Mouse (Mus musculus): ENCODE data around the gene Pcbd1. TPM values are rescaled to one million over a fixed set of nuclear protein-coding genes. Genes with fewer than 3 reads are reported as not detected.

Pcbd1 gene
- polyA plus RNA-seq, 1 experiment from 2014 or later: 22.1 TPM

GRCm38 (mm10) chr10:61123276-61123913 is 34.3 kb downstream of the Pcbd1 start:
- DNase-seq (ENCODE audit: extremely low spot score, low spot score): no peak
- Histone ChIP-seq H3K4me1 (no peaks in the 10 kb centered on the region), H3K27ac (no peak overlapping the region), H3K36me3 (replicated peaks) (peaks cover 44% of the 10 kb centered on the region), H3K9me3 (no peaks in the 10 kb centered on the region), H3K4me3 (no peak overlapping the region), H3K27me3 (ENCODE audit: poor library complexity, severe bottlenecking) (no peaks in the 10 kb centered on the region)
- 96% methylated on average over 3 of the region's 3 CpGs for WGBS

- H3K27ac ChIP-seq: no peak overlapping the region
- DNase-seq (ENCODE audit: extremely low spot score, low spot score): no peak
- no peak overlapping the region for H3K4me3 ChIP-seq
- peaks cover 38% of the 10 kb centered on the region for H3K36me3 ChIP-seq (replicated peaks)
- no peaks in the 10 kb centered on the region for H3K27me3 ChIP-seq (ENCODE audit: poor library complexity, severe bottlenecking)
- no peaks in the 10 kb centered on the region for H3K9me3 ChIP-seq
- WGBS: 91% methylated on average over 2 of the region's 2 CpGs
- H3K4me1 ChIP-seq: no peaks in the 10 kb centered on the region
These were observed 35.3 kb downstream of the Pcbd1 start for GRCm38 (mm10) chr10:61124462-61124861.

GRCm38 (mm10) chr10:61128701-61129365 is 39.7 kb downstream of the Pcbd1 start:
- 89% methylated on average over 1 of the region's 1 CpGs for WGBS

GRCm38 (mm10) chr10:61130959-61131358 is 41.8 kb downstream of the Pcbd1 start:
- 83% methylated on average over 3 of the region's 3 CpGs for WGBS
- no peak for DNase-seq (ENCODE audit: extremely low spot score, low spot score)
- Histone ChIP-seq H3K27ac (no peak overlapping the region), H3K4me3 (no peak overlapping the region), H3K27me3 (ENCODE audit: poor library complexity, severe bottlenecking) (no peaks in the 10 kb centered on the region), H3K9me3 (no peaks in the 10 kb centered on the region), H3K36me3 (replicated peaks) (peaks cover 33% of the 10 kb centered on the region), H3K4me1 (no peaks in the 10 kb centered on the region)

More at GRCm38 (mm10) chr10:61128701-61129365, 39.7 kb downstream of the Pcbd1 start:
- Histone ChIP-seq H3K4me1 (no peaks in the 10 kb centered on the region), H3K4me3 (no peak overlapping the region), H3K36me3 (replicated peaks) (peaks cover 33% of the 10 kb centered on the region), H3K27me3 (ENCODE audit: poor library complexity, severe bottlenecking) (no peaks in the 10 kb centered on the region), H3K9me3 (no peaks in the 10 kb centered on the region), H3K27ac (no peak overlapping the region)
- DNase-seq (ENCODE audit: extremely low spot score, low spot score): no peak

GRCm38 (mm10) chr10:61134041-61134440 is 44.9 kb downstream of the Pcbd1 start:
- Histone ChIP-seq H3K36me3 (replicated peaks) (peaks cover 26% of the 10 kb centered on the region), H3K4me1 (no peaks in the 10 kb centered on the region), H3K4me3 (no peak overlapping the region), H3K27ac (no peak overlapping the region), H3K9me3 (no peaks in the 10 kb centered on the region), H3K27me3 (ENCODE audit: poor library complexity, severe bottlenecking) (no peaks in the 10 kb centered on the region)
- no peak for DNase-seq (ENCODE audit: extremely low spot score, low spot score)
- 85% methylated on average over 4 of the region's 4 CpGs for WGBS

- WGBS: 62% methylated on average over 3 of the region's 3 CpGs
- Histone ChIP-seq H3K4me3 (no peak overlapping the region), H3K36me3 (replicated peaks) (peaks cover 28% of the 10 kb centered on the region), H3K27ac (no peak overlapping the region), H3K9me3 (no peaks in the 10 kb centered on the region), H3K4me1 (no peaks in the 10 kb centered on the region), H3K27me3 (ENCODE audit: poor library complexity, severe bottlenecking) (no peaks in the 10 kb centered on the region)
- DNase-seq (ENCODE audit: extremely low spot score, low spot score): no peak
These were observed 46.2 kb downstream of the Pcbd1 start for GRCm38 (mm10) chr10:61135226-61135839.

- Histone ChIP-seq H3K9me3 (no peaks in the 10 kb centered on the region), H3K36me3 (replicated peaks) (peaks cover 18% of the 10 kb centered on the region)
These were observed 48.4 kb downstream of the Pcbd1 start for GRCm38 (mm10) chr10:61137567-61137966.

GRCm38 (mm10) chr10:61143343-61143742 is 54.2 kb downstream of the Pcbd1 start:
- WGBS: 88% methylated on average over 2 of the region's 2 CpGs
- Histone ChIP-seq H3K4me3 (no peak overlapping the region), H3K36me3 (replicated peaks) (peaks cover 20% of the 10 kb centered on the region; the same call in 1 of the 2 replicates), H3K27me3 (ENCODE audit: poor library complexity, severe bottlenecking) (no peaks in the 10 kb centered on the region), H3K9me3 (no peaks in the 10 kb centered on the region), H3K4me1 (peaks cover 32% of the 10 kb centered on the region), H3K27ac (no peak overlapping the region)
- no peak for DNase-seq (ENCODE audit: extremely low spot score, low spot score)

More at GRCm38 (mm10) chr10:61137567-61137966, 48.4 kb downstream of the Pcbd1 start:
- DNase-seq (ENCODE audit: extremely low spot score, low spot score): no peak
- H3K27me3 ChIP-seq (ENCODE audit: poor library complexity, severe bottlenecking): no peaks in the 10 kb centered on the region
- no peak overlapping the region for H3K4me3 ChIP-seq
- H3K4me1 ChIP-seq: no peaks in the 10 kb centered on the region
- H3K27ac ChIP-seq: no peak overlapping the region
- 74% methylated on average over 1 of the region's 1 CpGs for WGBS

Small RNA genes lying within 50 kb of the gene (microRNA-seq; reads per million reads assigned to microRNA genes)
- not detected for gene Gm44308

Other genes with a start within 250 kb of the Pcbd1 start
- 57.1 and 58.3 TPM in 2 replicates for gene Sgpl1, start 58.4 kb downstream of the Pcbd1 start, polyA plus RNA-seq (2016; fragmentation: Nextera tagmentation; extraction: Ambion mirVana)
- gene Tbata, start 82.6 kb downstream of the Pcbd1 start, polyA plus RNA-seq (2016; fragmentation: Nextera tagmentation; extraction: Ambion mirVana): not detected in 2 replicates
- 0.27 and 0.30 TPM in 2 replicates for gene Adamts14, start 184.1 kb downstream of the Pcbd1 start, polyA plus RNA-seq (2016; fragmentation: Nextera tagmentation; extraction: Ambion mirVana)
- gene Prf1, start 208.5 kb downstream of the Pcbd1 start, polyA plus RNA-seq (2016; fragmentation: Nextera tagmentation; extraction: Ambion mirVana): not detected in 2 replicates

Data from forebrain, embryonic 10.5 days (tissue).